Mouse (Mus musculus): Measurements from ENCODE around the gene Rps26.
A peak's percentile ranks its signal among the peaks of the same experiment; 100 is the strongest.

DNA sequence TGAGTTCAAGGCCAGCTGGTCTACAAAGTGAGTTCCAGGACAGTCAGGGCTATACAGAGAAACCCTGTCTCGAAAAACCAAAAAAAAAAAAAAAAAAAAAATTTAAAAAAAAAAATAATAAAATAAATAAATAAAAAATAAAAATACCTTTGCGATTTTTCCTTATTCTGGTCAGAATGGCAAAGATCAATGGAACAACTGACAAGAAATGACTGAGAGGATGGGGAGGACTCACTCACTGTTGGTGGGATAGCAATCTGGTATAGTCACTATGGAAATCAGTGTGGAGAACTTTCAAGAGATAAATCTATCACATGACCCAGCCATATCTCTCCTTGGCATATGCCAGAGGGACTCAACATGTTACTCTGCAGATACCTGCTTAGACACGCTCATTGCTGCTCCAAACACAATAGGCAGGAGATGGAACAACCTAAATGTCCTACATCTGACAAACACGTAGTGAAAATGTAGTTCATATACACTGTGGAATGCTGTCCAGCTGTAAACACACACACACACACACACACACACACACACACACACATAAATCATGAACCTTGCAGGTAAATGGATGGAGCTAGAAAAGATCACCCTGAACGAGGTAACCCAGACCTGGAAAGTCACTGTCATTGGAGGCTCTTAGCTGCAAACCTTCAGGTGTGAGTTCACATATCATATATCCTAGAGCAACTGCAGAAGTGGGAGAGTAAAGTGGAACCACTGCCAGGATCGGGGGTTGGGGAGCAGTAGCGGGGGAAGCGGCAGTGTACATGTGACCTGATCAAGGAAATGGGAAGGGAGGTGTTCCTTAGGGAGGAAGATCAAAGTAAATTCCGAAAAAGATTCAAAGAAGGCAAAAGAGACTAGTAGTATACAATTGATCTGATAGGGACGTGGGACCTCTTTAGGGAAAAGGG, 1.1 kb upstream of the Rps26 start:
- TF ChIP-seq TAL1 (IDR thresholded peaks at IDR 0.05; ENCODE audit: low read length) = peak; percentile 80
- peak; percentile 73 for TF ChIP-seq GATA1 (IDR thresholded peaks at IDR 0.05; ENCODE audit: low read length)

Measured in erythroblast, embryonic 14.5 days (primary cell).